ENCODE assay signal across 8 mouse cellular contexts in genomic region chrX:82310764-82311492, GRCm38 (mm10).
DNase-seq lines count a peak whose midpoint lies in the region; ATAC-seq and TF ChIP-seq lines count a peak whose summit lies in the region.

No protein-coding gene starts in this region.

- intact Hi-C loops in heart, postnatal 14 days (cut with DNase I) = no loop called here
- intact Hi-C loops in left cerebral cortex, postnatal 36 days (cut with DNase I) = no loop called here

- no peaks in the 10 kb centered on the region for H3K36me3 ChIP-seq in heart, postnatal 0 days (replicated peaks; ENCODE audit: control insufficient read depth, insufficient read depth, low read length)
- H3K36me3 ChIP-seq in embryonic facial prominence, embryonic 15.5 days = no peaks in the 10 kb centered on the region

- H3K4me2 ChIP-seq in heart, postnatal 0 days (ENCODE audit: low read depth, low read length) = peak overlapping the region; percentile 37; the same call in 1 of the 2 replicates
- H3K4me2 ChIP-seq in embryonic facial prominence, embryonic 15.5 days (replicated peaks) = peak overlapping the region; percentile 35

- H3K4me1 ChIP-seq in heart, postnatal 0 days (ENCODE audit: control insufficient read depth, insufficient read depth) = no peaks in the 10 kb centered on the region
- no peaks in the 10 kb centered on the region for H3K4me1 ChIP-seq in embryonic facial prominence, embryonic 15.5 days

- no peak overlapping the region for H3K4me3 ChIP-seq in heart, postnatal 0 days (ENCODE audit: low read depth, low read length)
- peak overlapping the region; percentile 22; the same call in 1 of the 2 replicates for H3K4me3 ChIP-seq in embryonic facial prominence, embryonic 15.5 days (replicated peaks)

- H3K27me3 ChIP-seq in heart, postnatal 0 days (ENCODE audit: control insufficient read depth, insufficient read depth, low read length) = no peaks in the 10 kb centered on the region
- H3K27me3 ChIP-seq in embryonic facial prominence, embryonic 15.5 days = no peaks in the 10 kb centered on the region

- H3K27ac ChIP-seq in heart, postnatal 0 days (ENCODE audit: low read depth) = no peak overlapping the region
- no peak overlapping the region for H3K27ac ChIP-seq in embryonic facial prominence, embryonic 15.5 days (replicated peaks)

- TF ChIP-seq EP300 in heart, postnatal 0 days (IDR thresholded peaks at IDR 0.05; ENCODE audit: low read depth) = no peak

- no peak for TF ChIP-seq CTCF in heart, postnatal 0 days (IDR thresholded peaks at IDR 0.05; ENCODE audit: low read depth)

- no peak for ATAC-seq in heart, postnatal 0 days (ENCODE audit: insufficient read depth, low read depth)
- ATAC-seq in embryonic facial prominence, embryonic 15.5 days (ENCODE audit: insufficient number of reproducible peaks, low FRiP score, low TSS enrichment, low read depth) = no peak
- no peak for ATAC-seq in cerebellum, adult (ENCODE audit: insufficient number of reproducible peaks, low FRiP score, low TSS enrichment)

- H3K9me3 ChIP-seq in heart, postnatal 0 days (replicated peaks; ENCODE audit: control insufficient read depth, low read length) = no peaks in the 10 kb centered on the region
- no peaks in the 10 kb centered on the region for H3K9me3 ChIP-seq in embryonic facial prominence, embryonic 15.5 days (replicated peaks)

- 21% methylated on average over 18 of the region's 18 CpGs for WGBS in heart, postnatal 0 days
- WGBS in embryonic facial prominence, embryonic 15.5 days = 19% methylated on average over 18 of the region's 18 CpGs

- no peak overlapping the region for H3K9ac ChIP-seq in heart, postnatal 0 days (replicated peaks; ENCODE audit: low read depth, low read length)
- H3K9ac ChIP-seq in embryonic facial prominence, embryonic 15.5 days = no peak overlapping the region

- no peak for DNase-seq in heart, postnatal 0 days (ENCODE audit: low spot score)
- DNase-seq in heart, postnatal 14 days = no peak
- peak; percentile 23 to 26 for DNase-seq in left cerebral cortex, postnatal 36 days (ENCODE audit: low spot score in 2 of 2)
- peak; percentile 29 for DNase-seq in right cerebral cortex, adult 18-20 months
- DNase-seq in lung, postnatal 4 days = no peak
- DNase-seq in MN1 (ENCODE audit: low spot score) = no peak

Comparison
In these comparisons a context has a peak if more than half of its experiments do, and no peak if none do; other contexts are left out.
1. DNase-seq: peak in left cerebral cortex, postnatal 36 days (2 of 2) and right cerebral cortex, adult 18-20 months (single experiment); none in heart, postnatal 0 days (single experiment), heart, postnatal 14 days (0 of 2), lung, postnatal 4 days (0 of 2) and MN1 (single experiment).